Mouse (Mus musculus) G1E (cell line): ENCODE data around the gene Uba7. TPM values are rescaled to one million over a fixed set of nuclear protein-coding genes. Genes with fewer than 3 reads are reported as not detected.
A peak's percentile ranks its signal among the peaks of the same experiment; 100 is the strongest.
"Not testable (repeated sequence)": the region's sequence is repeated elsewhere in the genome, so short reads cannot be mapped to it uniquely, and the experiment has no call there.

Experiments
- ATAC-seq: 2 replicates; pipeline ENCODE4 v1.8.0; 2016; ENCODE audit warnings: mild to moderate bottlenecking; ENCODE audit not compliant: insufficient number of reproducible peaks, poor library complexity, low FRiP score, severe bottlenecking; ENCODE audit errors: extremely low read depth
- DNase-seq: peaks from one replicate; pipeline ENCODE4 v3.0.0; 2012; ENCODE audit warnings: low spot score
- H3K27me3 ChIP-seq: 2 replicates; pipeline ENCODE4 v1.6.1; 2012; ENCODE audit warnings: mild to moderate bottlenecking, low read length, inconsistent platforms; ENCODE audit not compliant: insufficient read depth
- H3K36me3 ChIP-seq: replicated peaks from 2 replicates; pipeline ENCODE3; 2012; ENCODE audit warnings: mild to moderate bottlenecking, inconsistent platforms
- H3K4me1 ChIP-seq: 2 replicates; pipeline ENCODE4 v1.6.1; 2012; ENCODE audit warnings: low read depth, low read length, inconsistent platforms, mixed read lengths; ENCODE audit not compliant: insufficient read depth
- H3K4me3 ChIP-seq: 2 replicates; pipeline ENCODE4 v1.5.1; 2012; ENCODE audit warnings: low read depth, mild to moderate bottlenecking, inconsistent platforms, low read length, moderate library complexity, mixed read lengths
- H3K9me3 ChIP-seq: replicated peaks from 2 replicates; pipeline ENCODE4 v1.6.1; 2012; ENCODE audit warnings: inconsistent platforms
- CTCF ChIP-seq: IDR thresholded peaks from 2 replicates; pipeline ENCODE4 v1.5.1; 2012; ENCODE audit warnings: low read depth, low read length, inconsistent platforms, mixed read lengths
- GATA1 ChIP-seq: IDR thresholded peaks from 2 replicates; pipeline ENCODE4 v1.6.1; 2012; ENCODE audit warnings: borderline replicate concordance, low read length, inconsistent platforms, mixed read lengths
- GATA2 ChIP-seq: IDR thresholded peaks from 2 replicates; pipeline ENCODE4 v1.6.1; 2012; ENCODE audit warnings: low read depth, low read length, inconsistent platforms, borderline replicate concordance
- POLR2AphosphoS5 ChIP-seq: IDR thresholded peaks from 2 replicates; pipeline ENCODE4 v1.6.1; 2012; ENCODE audit warnings: low read depth, low read length, inconsistent platforms; ENCODE audit not compliant: insufficient replicate concordance
- TAL1 ChIP-seq: conservative IDR thresholded peaks from 2 replicates; pipeline ENCODE4 v1.6.1; 2012; ENCODE audit warnings: low read depth, low read length, inconsistent platforms, mixed read lengths
- polyA plus RNA-seq: library from polyadenylated mRNA; stranded (reverse); fragments of >175 nt; gene quantifications from 2 replicates; pipeline ENCODE4 v1.2.3, GENCODE M21; 2012
- total RNA-seq, 2 experiments: library from RNA; stranded (forward) in 1 of 2; stranded (reverse) in 1 of 2; fragments of 200-1000 nt in 1 of 2; fragments of >200 nt in 1 of 2; fragmentation: Nextera tagmentation in 1 of 2; gene quantifications; 2 replicates each; pipeline ENCODE4 v1.2.3; 2014 to 2017

Gene Uba7
- total and polyA plus RNA-seq, 3 experiments, result 34.2 to 145 (median 87.9) TPM

DNA sequence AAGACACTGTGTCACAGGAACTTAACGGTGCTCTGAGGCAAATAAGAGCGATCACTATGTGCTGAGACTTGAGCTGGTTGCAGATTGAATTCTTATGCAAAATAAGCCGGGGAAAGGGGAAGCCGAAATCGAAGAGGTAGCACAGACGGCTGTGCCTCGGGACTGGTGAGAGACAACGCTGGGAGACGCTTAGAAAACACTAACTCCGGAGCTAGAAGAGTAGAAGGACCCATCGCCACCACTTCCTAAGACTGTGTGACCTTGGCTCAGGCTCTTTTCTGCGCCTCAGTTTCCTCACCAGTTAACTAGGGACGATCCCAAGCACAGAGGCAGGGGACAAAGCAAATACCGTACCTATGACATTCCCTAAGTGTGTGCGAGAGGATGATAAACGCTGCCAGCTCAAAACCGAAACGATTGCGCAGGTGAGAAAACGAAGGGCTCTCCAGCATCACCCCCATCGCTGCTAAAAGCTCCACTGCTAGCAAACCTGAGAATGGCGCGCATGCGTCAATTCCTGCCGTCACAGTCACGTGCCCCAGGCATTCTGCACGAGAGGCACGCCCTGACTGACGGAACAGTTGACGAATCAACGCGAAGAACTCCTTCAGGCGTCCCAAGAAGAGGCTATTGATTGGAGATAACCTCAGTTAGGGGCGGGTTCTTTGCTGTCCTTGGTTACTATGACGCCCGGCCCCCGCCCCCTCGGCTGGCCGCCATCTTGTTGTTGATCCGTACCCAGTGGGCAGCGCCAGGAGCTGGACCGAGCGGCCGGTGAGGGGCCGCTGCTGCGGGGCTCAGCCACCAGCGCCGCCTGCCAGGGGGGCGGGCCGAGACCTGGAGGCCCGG is 26.8 kb downstream of the Uba7 start, which contains the start of gene Ip6k1:
TSS of gene Ip6k1 (plus strand) at position 580 of the 849 bp plus-strand sequence.
- H3K36me3 ChIP-seq, result peaks cover 13% of the 10 kb centered on the region
- peaks cover 11% of the 10 kb centered on the region for H3K27me3 ChIP-seq
- H3K4me3 ChIP-seq, result peak within 1 kb of the TSS; percentile 96
- no peaks in the 10 kb centered on the region for H3K9me3 ChIP-seq
- ATAC-seq (peak; percentile 100), DNase-seq (peak; percentile 98)
- H3K4me1 ChIP-seq, result peaks cover 28% of the 10 kb centered on the region
- TF ChIP-seq POLR2AphosphoS5 (no peak), GATA1 (no peak), GATA2 (no peak), CTCF (no peak), TAL1 (no peak)

GRCm38 (mm10) chr9:108002778-108003530 is 27.6 kb downstream of the Uba7 start:
- DNase-seq (no peak), ATAC-seq (no peak)

GRCm38 (mm10) chr9:108003531-108003890 is 28.2 kb downstream of the Uba7 start:
- Histone ChIP-seq H3K4me3 (peak overlapping the region; percentile 96), H3K36me3 (peaks cover 22% of the 10 kb centered on the region), H3K9me3 (no peaks in the 10 kb centered on the region), H3K27me3 (peaks cover 10% of the 10 kb centered on the region), H3K4me1 (peaks cover 32% of the 10 kb centered on the region)
- TF ChIP-seq CTCF (no peak), GATA1 (no peak), GATA2 (no peak), TAL1 (no peak)
- ATAC-seq (no peak), DNase-seq (no peak)

More at GRCm38 (mm10) chr9:108002778-108003530, 27.6 kb downstream of the Uba7 start:
- TF ChIP-seq GATA1, result no peak
- no peak for TF ChIP-seq CTCF
- peaks cover 11% of the 10 kb centered on the region for H3K27me3 ChIP-seq
- H3K4me3 ChIP-seq, result peak overlapping the region; percentile 96
- H3K36me3 ChIP-seq, result peaks cover 17% of the 10 kb centered on the region
- no peaks in the 10 kb centered on the region for H3K9me3 ChIP-seq
- peaks cover 29% of the 10 kb centered on the region for H3K4me1 ChIP-seq

DNA sequence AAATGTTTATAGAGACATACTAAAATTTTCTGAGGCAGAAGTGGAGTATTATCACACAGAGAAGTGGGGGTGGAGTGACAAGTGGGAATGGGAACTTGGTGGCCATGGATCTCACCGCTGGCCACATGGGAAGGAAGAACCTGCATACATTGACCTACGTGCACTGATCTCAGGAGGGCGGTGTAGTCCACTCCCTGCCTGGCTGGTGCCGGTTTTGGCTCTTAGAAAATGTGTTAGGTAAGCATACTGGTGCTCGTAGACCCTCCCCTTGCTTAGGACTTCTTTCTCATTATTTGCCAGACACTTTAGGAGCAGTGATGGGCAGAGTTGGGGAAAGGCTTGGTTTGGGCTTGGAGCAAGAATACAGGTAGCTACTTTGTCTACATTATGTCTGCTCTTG is 32.7 kb downstream of the Uba7 start:
- H3K27me3 ChIP-seq, result no peaks in the 10 kb centered on the region
- no peaks in the 10 kb centered on the region for H3K9me3 ChIP-seq
- no peak for ATAC-seq

DNA sequence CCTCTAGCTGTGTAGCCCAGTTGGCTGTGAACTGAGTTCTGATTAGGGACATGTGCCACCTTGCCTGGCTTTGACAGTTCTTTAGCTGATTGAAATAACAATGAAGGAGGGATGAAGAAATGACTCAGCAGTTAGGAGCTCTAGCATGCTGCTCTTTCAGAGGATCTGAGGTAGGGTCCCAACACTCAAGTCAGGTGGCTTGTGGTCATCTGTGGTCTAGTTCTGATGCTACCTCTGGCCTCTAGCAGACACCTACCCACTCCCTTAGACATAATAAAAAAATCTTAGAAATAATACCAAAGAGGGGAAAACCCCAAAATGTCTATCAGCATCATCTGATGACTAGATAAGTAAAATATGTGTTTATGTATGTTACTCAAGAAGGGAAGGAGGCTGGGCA is 35.1 kb downstream of the Uba7 start:
- DNase-seq (no peak), ATAC-seq (no peak)
- H3K27me3 ChIP-seq, result no peaks in the 10 kb centered on the region
- no peak overlapping the region for H3K4me3 ChIP-seq
- H3K9me3 ChIP-seq, result no peaks in the 10 kb centered on the region
- peaks cover 40% of the 10 kb centered on the region for H3K36me3 ChIP-seq
- TF ChIP-seq POLR2AphosphoS5, result no peak
- no peak for TF ChIP-seq GATA2
- TF ChIP-seq CTCF, result no peak
- no peak for TF ChIP-seq GATA1
- no peak for TF ChIP-seq TAL1
- H3K4me1 ChIP-seq, result peaks cover 12% of the 10 kb centered on the region; the same call in 1 of the 2 replicates

More for the DNA sequence above, 32.7 kb downstream of the Uba7 start:
- Histone ChIP-seq H3K4me3 (no peak overlapping the region), H3K36me3 (peaks cover 40% of the 10 kb centered on the region), H3K4me1 (peaks cover 29% of the 10 kb centered on the region)
- DNase-seq, result no peak
- no peak for TF ChIP-seq POLR2AphosphoS5
- no peak for TF ChIP-seq GATA1
- TF ChIP-seq TAL1, result no peak
- TF ChIP-seq CTCF, result no peak
- no peak for TF ChIP-seq GATA2

- not testable (repeated sequence) for H3K4me3 ChIP-seq, DNase-seq, H3K27me3 ChIP-seq, H3K4me1 ChIP-seq, ATAC-seq, H3K9me3 ChIP-seq
- H3K36me3 ChIP-seq, result peaks cover 47% of the 10 kb centered on the region
Observed at GRCm38 (mm10) chr9:108013577-108013976, 38.3 kb downstream of the Uba7 start.
